Comparison of ENCODE assay signal across 17 mouse cellular contexts in genomic region chr12:13597026-13597425, GRCm38 (mm10).
A peak's percentile ranks its signal among the peaks of the same experiment; 100 is the strongest.
DNase-seq lines count a peak whose midpoint lies in the region.
"Had no signal": no experiment of that assay in that cellular context is flagged by ENCODE, and none has a peak within 500 bp of the region (broad histone marks: within the 10 kb centered on the region; RNA-seq: fewer than 3 reads in every experiment).

No protein-coding gene starts in this region.

- peak; percentile 27 to 66 for DNase-seq in layer of hippocampus, adult 18-20 months (ENCODE audit: low spot score in 2 of 2)
- no peak for DNase-seq in layer of hippocampus, adult 9-10 months (ENCODE audit: low spot score)
- DNase-seq in layer of hippocampus, adult 9-11 months, result peak; percentile 54
- no peak for DNase-seq in layer of hippocampus, postnatal 14 days (ENCODE audit: low spot score in 2 of 2)
- peak; percentile 32 for DNase-seq in right cerebral cortex, adult 18-20 months
- no peak for DNase-seq in right cerebral cortex, adult 2 months (ENCODE audit: low spot score in 2 of 2)
- peak; percentile 41 for DNase-seq in telencephalon, adult 2 months (ENCODE audit: low read depth, low spot score)
- no peak for DNase-seq in frontal cortex, postnatal 14 days (ENCODE audit: low spot score in 2 of 2)
- DNase-seq: adrenal gland, adult 2 months; adrenal gland, postnatal 10 days; adrenal gland, postnatal 25 days; cerebellum, adult 11-12 months; cerebellum, adult 2 months; cerebellum, adult 9-11 months; cerebellum, postnatal 14 days; cerebellum, postnatal 36 days; embryo, embryonic 11 days had no signal

Comparison
In these comparisons a context has a peak if more than half of its experiments do, and no peak if none do; other contexts are left out.
1. DNase-seq: peak in layer of hippocampus, adult 18-20 months (2 of 2), layer of hippocampus, adult 9-11 months (single experiment), right cerebral cortex, adult 18-20 months (single experiment) and telencephalon, adult 2 months (single experiment); none in layer of hippocampus, adult 9-10 months (single experiment), layer of hippocampus, postnatal 14 days (0 of 2), right cerebral cortex, adult 2 months (0 of 2) and frontal cortex, postnatal 14 days (0 of 2).